Comparison of ENCODE assay signal across 9 mouse cellular contexts in genomic region chr4:138851463-138851862, GRCm38 (mm10). TPM values are rescaled to one million over a fixed set of nuclear protein-coding genes. Genes with fewer than 3 reads are reported as not detected.
DNase-seq lines count a peak whose midpoint lies in the region; ATAC-seq and TF ChIP-seq lines count a peak whose summit lies in the region.
"Had no signal": no experiment of that assay in that cellular context is flagged by ENCODE, and none has a peak within 500 bp of the region (broad histone marks: within the 10 kb centered on the region; RNA-seq: fewer than 3 reads in every experiment).

No protein-coding gene starts in this region.

- no peaks in the 10 kb centered on the region for H3K4me1 ChIP-seq in forebrain, postnatal 0 days (ENCODE audit: insufficient read depth)
- H3K4me1 ChIP-seq in hindbrain, embryonic 16.5 days (ENCODE audit: control insufficient read depth, insufficient read depth, low read depth, low read length): no peaks in the 10 kb centered on the region
- H3K4me1 ChIP-seq in midbrain, embryonic 11.5 days (ENCODE audit: control insufficient read depth, insufficient read depth, low read length): no peaks in the 10 kb centered on the region
- no peaks in the 10 kb centered on the region for H3K4me1 ChIP-seq in small intestine, adult 2 months (ENCODE audit: control insufficient read depth, insufficient read depth, insufficient read length, low read length)

- no peak for ATAC-seq in cerebellum, adult (ENCODE audit: insufficient number of reproducible peaks, low FRiP score, low TSS enrichment)
- peak; percentile 87 for ATAC-seq in forebrain, postnatal 0 days
- ATAC-seq in hindbrain, embryonic 16.5 days: peak; percentile 72; the same call in 1 of the 2 replicates
- ATAC-seq in midbrain, embryonic 11.5 days (ENCODE audit: low FRiP score): no peak

- H3K9ac ChIP-seq in forebrain, postnatal 0 days: no peak overlapping the region
- 0 out of 2 replicates have a peak overlapping the region, but pooled peaks have one; percentile 4 for H3K9ac ChIP-seq in hindbrain, embryonic 16.5 days (ENCODE audit: low read depth, low read length)
- no peak overlapping the region for H3K9ac ChIP-seq in midbrain, embryonic 11.5 days (ENCODE audit: low read length)

- H3K27me3 ChIP-seq in forebrain, postnatal 0 days (ENCODE audit: insufficient read depth, low read length): peaks cover 4% of the 10 kb centered on the region; the same call in 1 of the 2 replicates
- no peaks in the 10 kb centered on the region for H3K27me3 ChIP-seq in hindbrain, embryonic 16.5 days (replicated peaks; ENCODE audit: control insufficient read depth, insufficient read depth, low read length)
- no peaks in the 10 kb centered on the region for H3K27me3 ChIP-seq in midbrain, embryonic 11.5 days (ENCODE audit: control insufficient read depth, insufficient read depth, low read length)
- H3K27me3 ChIP-seq in small intestine, adult 2 months (ENCODE audit: control insufficient read depth, insufficient read depth, low read length): no peaks in the 10 kb centered on the region

- no peak overlapping the region for H3K4me2 ChIP-seq in forebrain, postnatal 0 days (ENCODE audit: low read depth)
- no peak overlapping the region for H3K4me2 ChIP-seq in hindbrain, embryonic 16.5 days (ENCODE audit: low read length)
- H3K4me2 ChIP-seq in midbrain, embryonic 11.5 days: no peak overlapping the region

- no peak overlapping the region for H3K27ac ChIP-seq in forebrain, postnatal 0 days (ENCODE audit: low read depth, low read length)
- H3K27ac ChIP-seq in hindbrain, embryonic 16.5 days (ENCODE audit: low read depth, low read length): no peak overlapping the region
- no peak overlapping the region for H3K27ac ChIP-seq in midbrain, embryonic 11.5 days (ENCODE audit: low read depth, low read length)
- no peak overlapping the region for H3K27ac ChIP-seq in small intestine, adult 2 months (ENCODE audit: insufficient read depth, low read depth, low read length)
- H3K27ac ChIP-seq: macrophage had no signal

- H3K36me3 ChIP-seq in forebrain, postnatal 0 days (ENCODE audit: insufficient read depth): no peaks in the 10 kb centered on the region
- H3K36me3 ChIP-seq in hindbrain, embryonic 16.5 days (ENCODE audit: control insufficient read depth, insufficient read depth, low read length): no peaks in the 10 kb centered on the region
- H3K36me3 ChIP-seq in midbrain, embryonic 11.5 days (ENCODE audit: control insufficient read depth, insufficient read depth, low read length): no peaks in the 10 kb centered on the region
- H3K36me3 ChIP-seq in small intestine, adult 2 months (ENCODE audit: control insufficient read depth, insufficient read depth, low read length): no peaks in the 10 kb centered on the region

- TF ChIP-seq POLR2A in small intestine, adult 2 months (IDR thresholded peaks at IDR 0.05; ENCODE audit: low read depth, low read length): no peak

- 6% methylated on average over 4 of the region's 4 CpGs for WGBS in forebrain, postnatal 0 days
- WGBS in hindbrain, embryonic 16.5 days: 6% methylated on average over 4 of the region's 4 CpGs
- 6% methylated on average over 4 of the region's 4 CpGs for WGBS in midbrain, embryonic 11.5 days
- WGBS in small intestine, adult 2 months: 2% methylated on average over 4 of the region's 4 CpGs

- peak; percentile 69 for DNase-seq in cerebellum, adult 11 months
- peak; percentile 70 to 85 for DNase-seq in cerebellum, adult 18-20 months
- DNase-seq in forebrain, postnatal 0 days: peak; percentile 92
- DNase-seq in left cerebral cortex, adult 18-20 months (ENCODE audit: low spot score in 2 of 2): peak; percentile 83 to 87
- DNase-seq in midbrain, embryonic 11.5 days (ENCODE audit: low spot score, missing footprints): peak; percentile 98

- H3K9me3 ChIP-seq in forebrain, postnatal 0 days (ENCODE audit: low read length): no peaks in the 10 kb centered on the region
- H3K9me3 ChIP-seq in hindbrain, embryonic 16.5 days (ENCODE audit: control insufficient read depth, low read length): no peaks in the 10 kb centered on the region
- H3K9me3 ChIP-seq in midbrain, embryonic 11.5 days (ENCODE audit: control insufficient read depth, low read length): no peaks in the 10 kb centered on the region

- H3K4me3 ChIP-seq in forebrain, postnatal 0 days (ENCODE audit: low read depth, low read length): no peak overlapping the region
- H3K4me3 ChIP-seq in hindbrain, embryonic 16.5 days (ENCODE audit: low read length): no peak overlapping the region
- H3K4me3 ChIP-seq in midbrain, embryonic 11.5 days (ENCODE audit: low read depth, low read length): no peak overlapping the region
- H3K4me3 ChIP-seq in small intestine, adult 2 months (ENCODE audit: low read depth, low read length): no peak overlapping the region

- peak; percentile 100 for TF ChIP-seq CTCF in forebrain, postnatal 0 days (IDR thresholded peaks at IDR 0.05; ENCODE audit: low read depth)
- peak; percentile 87 for TF ChIP-seq CTCF in small intestine, adult 2 months (IDR thresholded peaks at IDR 0.05; ENCODE audit: extremely low read depth, insufficient read length, insufficient replicate concordance, low read depth, low read length)

RNA-seq across cellular contexts. Expression of gene Pla2g5, which starts 11.8 kb away (rescaled TPM):
- 0.15 and 2.9 TPM in 2 replicates for total RNA-seq in forebrain, postnatal 0 days (2014; rRNA removed)
- polyA plus RNA-seq in forebrain, postnatal 0 days (2015; fragmentation: Nextera tagmentation; extraction: Ambion mirVana): 1.1 and 1.5 TPM in 2 replicates
- polyA plus RNA-seq in hindbrain, embryonic 16.5 days (2015; fragmentation: Nextera tagmentation; extraction: Ambion mirVana): 0.27 and 0.38 TPM in 2 replicates
- total RNA-seq in left cerebral cortex, adult 18-20 months (2021): 1 to 10 TPM; 3.6 to 3.9 TPM
- 0.22 TPM in 1 of 2 replicates, not detected in the other for polyA plus RNA-seq in midbrain, embryonic 11.5 days (2014; fragmentation: Nextera tagmentation; extraction: Ambion mirVana)
- polyA plus RNA-seq in small intestine, adult 2 months (2012; rRNA removed): 6.0 and 11.6 TPM in 2 replicates

RNA-seq across cellular contexts. Expression of gene Gm13030, which starts 22.3 kb away (rescaled TPM):
- total RNA-seq in forebrain, postnatal 0 days (2014; rRNA removed): not detected in 2 replicates
- not detected in 2 replicates for polyA plus RNA-seq in forebrain, postnatal 0 days (2015; fragmentation: Nextera tagmentation; extraction: Ambion mirVana)
- polyA plus RNA-seq in hindbrain, embryonic 16.5 days (2015; fragmentation: Nextera tagmentation; extraction: Ambion mirVana): not detected in 2 replicates
- total RNA-seq in left cerebral cortex, adult 18-20 months (2021): not detected
- polyA plus RNA-seq in midbrain, embryonic 11.5 days (2014; fragmentation: Nextera tagmentation; extraction: Ambion mirVana): not detected in 2 replicates
- polyA plus RNA-seq in small intestine, adult 2 months (2012; rRNA removed): not detected in 2 replicates
- polyA plus RNA-seq: macrophage had no signal

RNA-seq across cellular contexts. Expression of gene Pla2g2e, which starts 26.3 kb away (rescaled TPM):
- total RNA-seq in forebrain, postnatal 0 days (2014; rRNA removed): not detected in 2 replicates
- not detected in 2 replicates for polyA plus RNA-seq in forebrain, postnatal 0 days (2015; fragmentation: Nextera tagmentation; extraction: Ambion mirVana)
- polyA plus RNA-seq in hindbrain, embryonic 16.5 days (2015; fragmentation: Nextera tagmentation; extraction: Ambion mirVana): not detected in 2 replicates
- not detected for total RNA-seq in left cerebral cortex, adult 18-20 months (2021)
- polyA plus RNA-seq in midbrain, embryonic 11.5 days (2014; fragmentation: Nextera tagmentation; extraction: Ambion mirVana): not detected in 2 replicates
- polyA plus RNA-seq in small intestine, adult 2 months (2012; rRNA removed): 0.16 and 0.67 TPM in 2 replicates

Comparison
In these comparisons a context has a peak if more than half of its experiments do, and no peak if none do; other contexts are left out.
1. ATAC-seq: peak in forebrain, postnatal 0 days (single experiment) and hindbrain, embryonic 16.5 days (single experiment); none in cerebellum, adult (single experiment) and midbrain, embryonic 11.5 days (single experiment).
2. Peak in every context shown above with its lines, with median percentiles within 50 percentile points of each other: DNase-seq.